Mouse (Mus musculus): Measurements from ENCODE around the gene Cdc42se2. TPM values are rescaled to one million over a fixed set of nuclear protein-coding genes. Genes with fewer than 3 reads are reported as not detected.

The Cdc42se2 gene
- polyA plus RNA-seq, 1 experiment from 2014 or later, result 110 TPM

- no peaks in the 10 kb centered on the region for H3K27me3 ChIP-seq (ENCODE audit: control insufficient read depth, insufficient read depth, low read length)
- no peak overlapping the region for H3K9ac ChIP-seq (ENCODE audit: low read depth, low read length)
- ATAC-seq (ENCODE audit: low FRiP score, low TSS enrichment), result no peak
- no peaks in the 10 kb centered on the region for H3K9me3 ChIP-seq (ENCODE audit: control insufficient read depth, low read length)
- no peak overlapping the region for H3K4me2 ChIP-seq (replicated peaks; ENCODE audit: low read depth, low read length)
- 82% methylated on average over 2 of the region's 2 CpGs for WGBS
- H3K36me3 ChIP-seq (ENCODE audit: control insufficient read depth, insufficient read depth, low read length), result peaks cover 17% of the 10 kb centered on the region
- no peak overlapping the region for H3K4me3 ChIP-seq (ENCODE audit: low read length)
- no peak overlapping the region for H3K27ac ChIP-seq (ENCODE audit: low read depth, low read length)
- no peaks in the 10 kb centered on the region for H3K4me1 ChIP-seq (ENCODE audit: control insufficient read depth, insufficient read depth, low read length)
These were observed 74.6 kb downstream of the Cdc42se2 start for GRCm38 (mm10) chr11:54712849-54713248.

GRCm38 (mm10) chr11:54710512-54711293 is 76.8 kb downstream of the Cdc42se2 start:
- 87% methylated on average over 4 of the region's 4 CpGs for WGBS
- H3K4me2 ChIP-seq (replicated peaks; ENCODE audit: low read depth, low read length), result no peak overlapping the region
- no peaks in the 10 kb centered on the region for H3K4me1 ChIP-seq (ENCODE audit: control insufficient read depth, insufficient read depth, low read length)
- no peak overlapping the region for H3K27ac ChIP-seq (ENCODE audit: low read depth, low read length)
- H3K9ac ChIP-seq (ENCODE audit: low read depth, low read length), result no peak overlapping the region
- no peaks in the 10 kb centered on the region for H3K27me3 ChIP-seq (ENCODE audit: control insufficient read depth, insufficient read depth, low read length)
- ATAC-seq (ENCODE audit: low FRiP score, low TSS enrichment), result no peak
- H3K36me3 ChIP-seq (ENCODE audit: control insufficient read depth, insufficient read depth, low read length), result peaks cover 5% of the 10 kb centered on the region; the same call in 1 of the 2 replicates
- H3K4me3 ChIP-seq (ENCODE audit: low read length), result no peak overlapping the region
- no peaks in the 10 kb centered on the region for H3K9me3 ChIP-seq (ENCODE audit: control insufficient read depth, low read length)

GRCm38 (mm10) chr11:54709645-54710044 is 77.8 kb downstream of the Cdc42se2 start:
- H3K4me3 ChIP-seq (ENCODE audit: low read length), result no peak overlapping the region
- no peak for ATAC-seq (ENCODE audit: low FRiP score, low TSS enrichment)
- peaks cover 3% of the 10 kb centered on the region; the same call in 1 of the 2 replicates for H3K36me3 ChIP-seq (ENCODE audit: control insufficient read depth, insufficient read depth, low read length)
- no peak overlapping the region for H3K27ac ChIP-seq (ENCODE audit: low read depth, low read length)
- no peaks in the 10 kb centered on the region for H3K9me3 ChIP-seq (ENCODE audit: control insufficient read depth, low read length)
- no peaks in the 10 kb centered on the region for H3K27me3 ChIP-seq (ENCODE audit: control insufficient read depth, insufficient read depth, low read length)
- H3K4me2 ChIP-seq (replicated peaks; ENCODE audit: low read depth, low read length), result no peak overlapping the region
- WGBS, result 80% methylated on average over 2 of the region's 2 CpGs
- H3K4me1 ChIP-seq (ENCODE audit: control insufficient read depth, insufficient read depth, low read length), result no peaks in the 10 kb centered on the region
- no peak overlapping the region for H3K9ac ChIP-seq (ENCODE audit: low read depth, low read length)

- Histone ChIP-seq H3K4me2 (replicated peaks; ENCODE audit: low read depth, low read length) (no peak overlapping the region), H3K9me3 (ENCODE audit: control insufficient read depth, low read length) (no peaks in the 10 kb centered on the region), H3K36me3 (ENCODE audit: control insufficient read depth, insufficient read depth, low read length) (no peaks in the 10 kb centered on the region; the same call in 1 of the 2 replicates), H3K4me3 (ENCODE audit: low read length) (no peak overlapping the region), H3K4me1 (ENCODE audit: control insufficient read depth, insufficient read depth, low read length) (no peaks in the 10 kb centered on the region), H3K9ac (ENCODE audit: low read depth, low read length) (no peak overlapping the region), H3K27ac (ENCODE audit: low read depth, low read length) (no peak overlapping the region), H3K27me3 (ENCODE audit: control insufficient read depth, insufficient read depth, low read length) (no peaks in the 10 kb centered on the region)
- 94% methylated on average over 2 of the region's 2 CpGs for WGBS
- no peak for ATAC-seq (ENCODE audit: low FRiP score, low TSS enrichment)
These were observed 79.3 kb downstream of the Cdc42se2 start for GRCm38 (mm10) chr11:54708153-54708552.

GRCm38 (mm10) chr11:54703306-54703705 is 84.2 kb downstream of the Cdc42se2 start:
- H3K4me1 ChIP-seq (ENCODE audit: control insufficient read depth, insufficient read depth, low read length), result no peaks in the 10 kb centered on the region
- H3K9me3 ChIP-seq (ENCODE audit: control insufficient read depth, low read length), result no peaks in the 10 kb centered on the region
- H3K4me3 ChIP-seq (ENCODE audit: low read length), result no peak overlapping the region
- H3K9ac ChIP-seq (ENCODE audit: low read depth, low read length), result no peak overlapping the region
- no peaks in the 10 kb centered on the region for H3K36me3 ChIP-seq (ENCODE audit: control insufficient read depth, insufficient read depth, low read length)
- WGBS, result 32% methylated on average over 4 of the region's 4 CpGs
- no peak overlapping the region for H3K4me2 ChIP-seq (replicated peaks; ENCODE audit: low read depth, low read length)
- no peaks in the 10 kb centered on the region for H3K27me3 ChIP-seq (ENCODE audit: control insufficient read depth, insufficient read depth, low read length)
- no peak for ATAC-seq (ENCODE audit: low FRiP score, low TSS enrichment)
- no peak overlapping the region for H3K27ac ChIP-seq (ENCODE audit: low read depth, low read length)

GRCm38 (mm10) chr11:54701848-54702247 is 85.6 kb downstream of the Cdc42se2 start:
- Histone ChIP-seq H3K4me3 (ENCODE audit: low read length) (no peak overlapping the region), H3K36me3 (ENCODE audit: control insufficient read depth, insufficient read depth, low read length) (peaks cover 4% of the 10 kb centered on the region), H3K9me3 (ENCODE audit: control insufficient read depth, low read length) (no peaks in the 10 kb centered on the region), H3K4me1 (ENCODE audit: control insufficient read depth, insufficient read depth, low read length) (no peaks in the 10 kb centered on the region), H3K9ac (ENCODE audit: low read depth, low read length) (no peak overlapping the region), H3K27ac (ENCODE audit: low read depth, low read length) (no peak overlapping the region), H3K4me2 (replicated peaks; ENCODE audit: low read depth, low read length) (no peak overlapping the region), H3K27me3 (ENCODE audit: control insufficient read depth, insufficient read depth, low read length) (no peaks in the 10 kb centered on the region)
- no peak for ATAC-seq (ENCODE audit: low FRiP score, low TSS enrichment)
- 94% methylated on average over 8 of the region's 8 CpGs for WGBS

GRCm38 (mm10) chr11:54699972-54700371 is 87.5 kb downstream of the Cdc42se2 start:
- no peak overlapping the region for H3K4me3 ChIP-seq (ENCODE audit: low read length)
- H3K9me3 ChIP-seq (ENCODE audit: control insufficient read depth, low read length), result no peaks in the 10 kb centered on the region
- no peak overlapping the region for H3K4me2 ChIP-seq (replicated peaks; ENCODE audit: low read depth, low read length)
- ATAC-seq (ENCODE audit: low FRiP score, low TSS enrichment), result no peak
- no peak overlapping the region for H3K27ac ChIP-seq (ENCODE audit: low read depth, low read length)
- H3K36me3 ChIP-seq (ENCODE audit: control insufficient read depth, insufficient read depth, low read length), result peaks cover 10% of the 10 kb centered on the region
- no peak overlapping the region for H3K9ac ChIP-seq (ENCODE audit: low read depth, low read length)
- no peaks in the 10 kb centered on the region for H3K4me1 ChIP-seq (ENCODE audit: control insufficient read depth, insufficient read depth, low read length)
- 77% methylated on average over 3 of the region's 3 CpGs for WGBS
- no peaks in the 10 kb centered on the region for H3K27me3 ChIP-seq (ENCODE audit: control insufficient read depth, insufficient read depth, low read length)

GRCm38 (mm10) chr11:54698636-54699035 is 88.8 kb downstream of the Cdc42se2 start:
- H3K36me3 ChIP-seq (ENCODE audit: control insufficient read depth, insufficient read depth, low read length), result peaks cover 13% of the 10 kb centered on the region
- no peak overlapping the region for H3K9ac ChIP-seq (ENCODE audit: low read depth, low read length)
- no peak overlapping the region for H3K4me3 ChIP-seq (ENCODE audit: low read length)
- no peaks in the 10 kb centered on the region for H3K27me3 ChIP-seq (ENCODE audit: control insufficient read depth, insufficient read depth, low read length)
- ATAC-seq (ENCODE audit: low FRiP score, low TSS enrichment), result no peak
- 96% methylated on average over 7 of the region's 7 CpGs for WGBS
- H3K4me2 ChIP-seq (replicated peaks; ENCODE audit: low read depth, low read length), result no peak overlapping the region
- H3K4me1 ChIP-seq (ENCODE audit: control insufficient read depth, insufficient read depth, low read length), result no peaks in the 10 kb centered on the region
- no peaks in the 10 kb centered on the region for H3K9me3 ChIP-seq (ENCODE audit: control insufficient read depth, low read length)
- no peak overlapping the region for H3K27ac ChIP-seq (ENCODE audit: low read depth, low read length)

GRCm38 (mm10) chr11:54697611-54698010 is 89.9 kb downstream of the Cdc42se2 start:
- Histone ChIP-seq H3K4me3 (ENCODE audit: low read length) (no peak overlapping the region), H3K4me1 (ENCODE audit: control insufficient read depth, insufficient read depth, low read length) (no peaks in the 10 kb centered on the region), H3K9ac (ENCODE audit: low read depth, low read length) (no peak overlapping the region), H3K36me3 (ENCODE audit: control insufficient read depth, insufficient read depth, low read length) (peaks cover 13% of the 10 kb centered on the region), H3K27me3 (ENCODE audit: control insufficient read depth, insufficient read depth, low read length) (no peaks in the 10 kb centered on the region), H3K9me3 (ENCODE audit: control insufficient read depth, low read length) (no peaks in the 10 kb centered on the region), H3K27ac (ENCODE audit: low read depth, low read length) (no peak overlapping the region), H3K4me2 (replicated peaks; ENCODE audit: low read depth, low read length) (no peak overlapping the region)
- no peak for ATAC-seq (ENCODE audit: low FRiP score, low TSS enrichment)
- WGBS, result 84% methylated on average over 5 of the region's 5 CpGs

Measured in kidney, embryonic 14.5 days (tissue).